Mouse (Mus musculus): ENCODE results near the gene Kif23.
A peak's percentile ranks its signal among the peaks of the same experiment; 100 is the strongest.

Gene Kif23

GRCm38 (mm10) chr9:61947402-61948346 lies 1.1 kb upstream of the Kif23 start:
- DNase-seq (ENCODE audit: low spot score): peak; percentile 96

- DNase-seq (ENCODE audit: low spot score): peak; percentile 74
Observed at GRCm38 (mm10) chr9:61945973-61946611, 482 bp downstream of the Kif23 start.

- DNase-seq (ENCODE audit: low spot score): no peak
Observed at GRCm38 (mm10) chr9:61941054-61941453, 5.5 kb downstream of the Kif23 start.

GRCm38 (mm10) chr9:61933333-61933732 lies 13.2 kb downstream of the Kif23 start:
- DNase-seq (ENCODE audit: low spot score): no peak

GRCm38 (mm10) chr9:61932009-61932408 lies 14.6 kb downstream of the Kif23 start:
- DNase-seq (ENCODE audit: low spot score): no peak

- no peak for DNase-seq (ENCODE audit: low spot score)
Observed at GRCm38 (mm10) chr9:61925086-61925660, 21.4 kb downstream of the Kif23 start.

- no peak for DNase-seq (ENCODE audit: low spot score)
Observed at GRCm38 (mm10) chr9:61920331-61920730, 26.2 kb downstream of the Kif23 start.

GRCm38 (mm10) chr9:61919464-61919863 lies 27.1 kb downstream of the Kif23 start:
- no peak for DNase-seq (ENCODE audit: low spot score)

GRCm38 (mm10) chr9:61917436-61917835 lies 29.1 kb downstream of the Kif23 start:
- DNase-seq (ENCODE audit: low spot score): no peak

- no peak for DNase-seq (ENCODE audit: low spot score)
Observed at GRCm38 (mm10) chr9:61916986-61917385, 29.6 kb downstream of the Kif23 start.

- no peak for DNase-seq (ENCODE audit: low spot score)
Observed at GRCm38 (mm10) chr9:61915393-61916005, 31.1 kb downstream of the Kif23 start.

GRCm38 (mm10) chr9:61914917-61915300 lies 31.7 kb downstream of the Kif23 start:
- no peak for DNase-seq (ENCODE audit: low spot score)

GRCm38 (mm10) chr9:61914203-61914916 lies 32.2 kb downstream of the Kif23 start, which contains the start of gene Rplp1:
Gene Rplp1, minus strand, starts transcription at chr9:61914542.
- peak; percentile 98 for DNase-seq (ENCODE audit: low spot score)

- DNase-seq (ENCODE audit: low spot score): peak; percentile 17
Observed at GRCm38 (mm10) chr9:61911300-61912128, 35.1 kb downstream of the Kif23 start.

- peak; percentile 63 for DNase-seq (ENCODE audit: low spot score)
Observed at GRCm38 (mm10) chr9:61910526-61911256, 35.9 kb downstream of the Kif23 start.

GRCm38 (mm10) chr9:61909633-61910032 lies 36.9 kb downstream of the Kif23 start:
- no peak for DNase-seq (ENCODE audit: low spot score)

- no peak for DNase-seq (ENCODE audit: low spot score)
Observed at GRCm38 (mm10) chr9:61908832-61909407, 37.7 kb downstream of the Kif23 start.

- no peak for DNase-seq (ENCODE audit: low spot score)
Observed at GRCm38 (mm10) chr9:61908341-61908740, 38.2 kb downstream of the Kif23 start.

GRCm38 (mm10) chr9:61907621-61908295 lies 38.8 kb downstream of the Kif23 start:
- DNase-seq (ENCODE audit: low spot score): no peak

Data from embryo, embryonic 10.5 days (tissue).